Mouse (Mus musculus) left cerebral cortex, postnatal 25 days (tissue): ENCODE data around the gene Pramef12. TPM values are rescaled to one million over a fixed set of nuclear protein-coding genes. Genes with fewer than 3 reads are reported as not detected.
"Not testable (repeated sequence)": the region's sequence is repeated elsewhere in the genome, so short reads cannot be mapped to it uniquely, and the experiment has no call there.

Experiments
- DNase-seq, 2 experiments: peaks; one replicate each; pipeline ENCODE4 v3.0.0; 2022; ENCODE audit warnings: low spot score in 2 of 2, mixed read lengths in 1 of 2
- intact Hi-C: fragments of 180-260 bp; cut with DNase I; formaldehyde crosslinking; loops from one replicate; pipeline ENCODE4 v1.15.1; 2025
- total RNA-seq, 2 experiments: library from RNA; stranded (reverse); gene quantifications; 2 replicates each; pipeline ENCODE4 v1.2.3; 2021

Pramef12 gene
- total RNA-seq, result not detected

DNA sequence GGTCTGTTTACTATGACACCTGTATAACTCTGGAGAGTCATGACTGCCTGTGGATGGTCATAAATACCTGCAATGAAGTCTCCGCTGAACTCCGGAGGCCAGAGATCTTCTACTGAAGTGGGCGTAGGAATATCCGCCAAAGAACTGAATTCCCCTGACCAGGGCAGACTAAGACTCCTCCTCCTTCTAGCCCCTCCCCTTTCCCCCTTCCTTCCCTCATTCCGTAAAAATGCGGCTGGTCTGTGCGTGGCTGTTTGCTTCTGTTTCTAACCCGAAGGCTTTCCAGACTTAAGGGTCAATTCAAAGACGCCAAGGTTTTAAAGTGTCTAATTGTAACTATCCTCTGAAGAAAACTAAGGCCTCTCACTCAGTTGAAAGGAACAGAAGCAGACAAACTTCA is at the start of gene Pramef12:
TSS of gene Pramef12 (minus strand) at position 175 of the 400 bp plus-strand sequence.
- intact Hi-C loops, result no loop called here
- no peak for DNase-seq

DNA sequence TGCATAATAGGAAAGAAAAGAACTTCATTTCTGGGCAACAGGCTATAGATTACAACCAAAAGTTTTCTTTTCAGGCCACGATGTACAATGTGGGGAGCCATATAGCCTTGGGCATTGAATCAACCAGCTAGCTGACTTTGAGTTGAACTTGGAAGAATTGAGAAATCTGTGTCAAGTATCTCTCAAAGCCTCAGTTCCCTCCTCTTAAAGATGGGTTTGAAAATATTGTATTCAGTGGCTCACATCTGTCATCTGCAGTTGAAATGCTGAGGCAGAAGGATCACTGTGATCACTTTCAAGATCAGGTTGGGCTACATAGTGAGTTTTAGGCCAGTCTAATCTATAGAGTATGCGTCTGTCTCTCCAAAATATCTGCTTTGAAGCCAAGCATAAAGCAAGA is 45.0 kb upstream of the Pramef12 start, which contains the start of gene Gm9944:
TSS of gene Gm9944 (minus strand) at position 101 of the 400 bp plus-strand sequence.
- intact Hi-C loops, result no loop called here
- DNase-seq, result no peak

DNA sequence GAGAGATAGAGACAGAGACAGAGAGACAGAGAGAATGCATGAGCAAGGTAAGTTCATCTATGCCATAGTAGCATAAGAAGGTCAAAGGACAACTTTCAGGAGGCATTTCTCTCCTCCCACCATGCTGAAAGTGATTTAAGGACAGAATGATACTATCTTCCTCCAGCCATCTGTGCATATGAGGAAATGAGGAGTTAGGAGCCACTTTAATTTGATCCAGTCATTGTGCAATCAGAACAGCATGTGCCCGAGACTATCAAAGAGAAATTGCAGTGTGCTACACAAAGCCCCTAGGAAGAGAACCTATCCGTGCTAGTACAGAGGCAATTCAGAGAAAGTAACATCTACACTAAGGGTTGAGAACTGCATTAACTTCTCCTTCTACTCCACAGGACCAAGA is 40.3 kb upstream of the Pramef12 start:
- intact Hi-C loops, result no loop called here
- no peak for DNase-seq

DNA sequence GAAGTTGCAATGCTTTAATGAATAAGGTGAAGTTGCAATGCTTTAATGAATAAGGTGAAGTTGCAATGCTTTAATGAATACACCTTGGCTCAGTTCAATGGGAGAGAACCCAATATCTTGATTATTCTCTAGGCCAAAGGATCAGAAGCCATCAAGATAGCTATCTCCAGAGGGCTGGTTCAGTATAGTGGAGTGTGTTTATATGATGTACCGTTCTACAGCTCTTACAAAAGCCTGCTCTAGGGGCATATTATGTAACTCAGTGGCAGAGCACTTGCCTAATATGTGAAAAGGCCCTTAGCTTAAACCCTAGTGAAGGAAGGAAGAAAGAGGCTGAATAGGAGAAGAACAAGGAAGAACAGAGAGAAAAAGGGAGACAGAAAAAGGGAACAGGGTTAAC is 33.3 kb upstream of the Pramef12 start:
- intact Hi-C loops, result no loop called here
- no peak for DNase-seq

DNA sequence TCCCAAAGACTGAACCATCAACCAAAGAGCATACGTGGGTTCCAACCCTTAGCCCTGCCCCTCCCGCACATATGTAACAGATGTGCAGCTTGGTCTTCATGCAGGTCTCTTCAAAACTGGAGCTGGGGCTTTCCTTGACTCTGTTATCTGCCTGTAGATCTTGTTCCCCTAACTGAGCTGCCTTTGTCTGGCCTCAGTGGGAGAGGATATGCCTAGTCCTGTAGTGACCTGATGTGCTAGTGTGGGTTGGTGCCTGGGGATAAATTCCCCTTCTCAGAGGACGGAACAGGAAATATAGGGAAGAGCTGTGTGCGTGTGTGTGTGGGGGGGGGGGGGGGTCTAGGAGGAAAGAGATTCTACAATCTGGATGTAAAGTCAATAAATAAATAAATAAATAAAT is 32.8 kb upstream of the Pramef12 start:
- DNase-seq, result no peak
- intact Hi-C loops, result no loop called here

DNA sequence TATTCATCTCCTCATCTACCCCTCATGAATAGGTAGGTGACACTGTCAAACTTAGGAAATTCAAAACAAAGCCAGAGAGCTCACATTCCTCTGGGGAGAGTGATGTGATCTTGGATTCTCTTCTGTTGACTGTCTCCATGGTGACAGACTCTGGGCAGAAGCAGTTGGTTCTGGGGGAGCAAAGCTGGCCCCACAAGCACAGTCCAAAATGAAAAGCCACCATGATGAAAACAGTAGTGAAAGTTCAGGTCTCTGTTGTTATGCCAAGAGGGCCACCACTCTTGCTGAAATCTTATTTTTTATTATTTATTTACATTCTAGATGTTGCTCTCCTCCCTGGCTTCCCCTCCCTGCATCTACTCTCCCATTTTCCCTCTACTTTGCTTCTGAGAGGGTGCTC is 30.4 kb upstream of the Pramef12 start, which contains the start of gene 1700012P22Rik:
TSS of gene 1700012P22Rik (minus strand) at position 101 of the 400 bp plus-strand sequence.
- intact Hi-C loops, result no loop called here
- DNase-seq, result no peak

DNA sequence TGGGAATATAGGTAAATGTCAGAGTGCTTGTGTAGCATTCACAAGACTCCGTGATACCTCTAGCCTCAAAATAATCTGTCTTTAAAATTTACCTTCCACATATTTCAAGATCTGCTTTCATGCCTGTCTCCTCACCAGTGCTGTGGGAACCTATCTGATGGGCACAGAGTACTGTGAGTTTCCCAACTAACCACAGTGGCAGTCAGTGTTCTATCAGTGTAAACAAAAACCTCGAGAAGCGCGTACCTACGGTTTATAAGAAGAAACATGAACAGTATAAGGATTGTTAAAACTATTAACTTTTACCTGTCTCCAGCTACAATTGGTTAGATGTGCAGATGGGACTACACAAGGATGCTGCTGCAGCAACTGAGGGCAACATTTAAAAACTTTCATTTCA is 25.0 kb upstream of the Pramef12 start:
- intact Hi-C loops, result no loop called here
- no peak for DNase-seq

DNA sequence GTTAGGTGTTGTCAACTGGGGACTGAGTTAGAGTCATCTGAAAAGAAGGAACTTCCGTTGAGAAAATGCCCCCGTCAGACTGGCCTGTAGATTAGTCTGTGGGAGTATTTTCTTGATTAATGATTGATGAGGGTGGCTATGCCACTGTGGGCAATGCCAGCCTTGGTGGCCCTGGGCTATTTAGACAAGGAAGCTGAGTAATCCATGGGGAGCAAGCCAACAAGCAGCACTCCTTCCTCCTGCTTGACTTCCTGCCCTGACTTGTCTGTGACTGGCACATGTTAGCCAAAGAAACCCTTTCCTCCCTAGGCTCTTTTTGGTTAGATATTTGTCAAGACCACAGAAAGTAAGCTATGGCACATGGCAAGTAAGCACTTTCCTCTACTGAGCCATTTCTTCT is 22.5 kb upstream of the Pramef12 start:
- no peak for DNase-seq
- intact Hi-C loops, result no loop called here

DNA sequence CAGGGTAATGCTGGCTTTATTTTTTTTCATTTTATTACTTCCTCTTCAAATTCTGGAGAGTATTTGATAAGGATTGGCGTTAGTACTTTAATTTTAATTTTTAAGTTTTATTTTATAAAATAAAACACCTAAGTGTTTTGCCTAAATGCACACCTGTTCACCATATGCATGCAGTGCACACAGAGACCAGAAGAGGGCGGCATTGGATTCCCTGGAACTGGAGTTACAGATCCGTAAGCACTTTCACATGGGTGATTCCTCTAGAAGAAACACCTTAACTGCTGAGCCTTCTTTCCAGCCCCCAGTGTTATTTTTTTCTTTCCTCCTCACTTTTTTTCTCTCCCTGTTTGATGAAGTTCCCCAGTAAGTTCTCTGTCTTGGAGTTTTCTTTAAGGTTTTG is 20.6 kb upstream of the Pramef12 start:
- intact Hi-C loops, result no loop called here
- DNase-seq, result no peak

DNA sequence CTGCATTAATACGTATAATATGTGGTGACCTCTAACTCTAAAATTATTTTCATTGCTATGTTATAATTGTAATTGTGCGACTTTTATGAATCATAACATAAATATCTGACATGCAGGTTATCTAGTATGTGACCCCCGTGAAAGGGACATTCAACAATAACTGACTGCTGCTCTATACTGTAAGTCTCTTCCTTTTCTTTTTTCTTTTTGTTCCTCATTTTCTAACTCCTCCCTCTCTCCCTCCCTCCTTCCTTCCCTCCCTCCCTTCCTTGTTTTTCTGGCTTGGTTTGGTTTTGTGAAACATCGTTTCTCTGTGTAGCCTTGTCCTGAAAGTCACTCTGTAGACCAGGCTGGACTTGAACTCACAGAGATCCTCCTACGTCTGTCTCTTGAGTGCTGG is 16.3 kb upstream of the Pramef12 start:
- intact Hi-C loops, result no loop called here
- DNase-seq, result no peak

DNA sequence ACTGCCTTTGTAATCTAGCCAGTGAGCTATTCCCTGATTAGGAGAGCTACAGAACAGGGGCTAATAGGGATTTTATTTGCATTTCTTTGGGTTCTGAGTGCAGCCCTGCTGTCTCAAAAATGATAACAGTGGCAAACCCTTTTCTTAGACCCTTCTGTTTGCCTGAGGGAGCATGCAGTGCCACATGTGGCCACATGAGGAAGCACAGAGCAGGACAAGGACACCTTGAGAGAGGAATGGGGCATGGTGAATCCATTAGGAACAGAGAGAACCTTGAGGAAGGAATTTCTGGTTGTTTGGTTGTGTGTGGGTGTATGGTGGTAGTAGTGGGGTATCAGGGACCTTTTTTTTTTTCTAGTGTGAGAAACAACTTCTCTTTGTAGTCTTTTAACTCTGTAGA is 12.4 kb upstream of the Pramef12 start:
- DNase-seq, result no peak
- intact Hi-C loops, result no loop called here

DNA sequence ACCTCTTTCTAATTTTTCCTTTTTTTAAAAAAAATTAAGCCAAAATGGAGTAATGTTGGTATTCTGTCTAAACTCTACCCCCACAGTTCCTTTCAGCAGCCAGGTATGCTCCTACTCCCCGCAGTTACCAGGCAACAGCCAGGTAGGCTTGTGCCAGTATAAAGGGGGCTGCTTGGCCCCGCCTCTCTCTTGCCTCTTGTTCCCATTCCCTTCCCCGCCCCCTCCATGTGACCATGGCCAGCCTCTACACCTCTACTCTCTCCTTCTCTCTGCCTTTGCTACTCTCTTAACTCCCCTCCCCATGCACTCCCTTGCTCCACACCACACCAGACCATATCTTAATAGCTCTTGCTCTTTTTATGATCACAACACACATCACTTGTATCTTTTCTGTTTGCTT is 2.0 kb downstream of the Pramef12 start:
- intact Hi-C loops, result no loop called here
- DNase-seq, result no peak

DNA sequence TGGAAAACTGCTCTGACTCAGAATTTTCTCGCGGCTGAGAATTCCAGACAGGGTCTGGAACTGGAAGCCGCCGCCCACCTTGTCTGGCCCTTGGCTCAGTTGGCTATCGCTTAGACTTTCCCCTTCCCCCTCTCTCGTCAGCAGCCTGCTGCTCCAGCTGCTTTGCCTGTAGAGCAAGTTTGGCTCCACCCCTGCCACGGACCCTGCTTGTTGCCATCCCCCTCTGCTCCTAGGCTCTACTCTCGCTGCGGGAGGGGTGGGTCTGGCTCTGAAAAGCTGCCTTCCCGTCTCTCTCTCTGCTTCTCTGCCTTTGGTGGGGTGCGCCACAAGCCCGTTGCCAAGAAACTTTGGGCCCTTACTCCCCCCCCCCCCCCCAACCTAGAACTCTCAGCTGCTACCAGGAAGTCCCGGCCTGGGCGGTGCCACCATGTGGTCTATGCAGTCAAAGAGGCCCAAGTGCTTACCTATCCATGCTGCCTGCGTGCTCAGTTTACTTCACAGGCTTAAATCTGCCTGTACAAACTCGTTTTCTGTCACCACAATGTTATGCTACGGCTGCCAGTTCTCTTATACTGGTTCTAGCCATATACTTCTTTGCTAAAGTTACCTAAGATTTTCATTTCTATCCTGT is 3.7 kb downstream of the Pramef12 start:
- intact Hi-C loops, result no loop called here
- DNase-seq, result no peak

DNA sequence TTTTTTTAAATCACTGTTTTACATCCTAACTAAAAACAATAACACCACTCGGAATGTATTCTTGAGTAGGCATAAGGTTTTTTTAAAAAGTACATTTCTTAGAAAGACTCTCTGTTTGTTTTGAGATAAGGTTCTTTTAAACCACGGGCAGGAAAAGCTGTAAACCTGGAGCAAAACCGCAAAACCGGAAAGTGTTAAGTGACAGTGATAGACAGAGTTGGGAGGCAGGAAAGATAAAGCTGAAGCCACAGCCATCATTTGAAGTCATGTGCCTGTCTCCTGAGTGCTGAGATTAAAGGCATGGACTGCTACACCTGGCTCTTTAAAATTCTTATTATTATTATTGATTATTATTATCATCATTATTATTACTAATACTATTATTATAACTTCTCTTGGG is 5.6 kb downstream of the Pramef12 start:
- DNase-seq, result no peak
- intact Hi-C loops, result no loop called here

DNA sequence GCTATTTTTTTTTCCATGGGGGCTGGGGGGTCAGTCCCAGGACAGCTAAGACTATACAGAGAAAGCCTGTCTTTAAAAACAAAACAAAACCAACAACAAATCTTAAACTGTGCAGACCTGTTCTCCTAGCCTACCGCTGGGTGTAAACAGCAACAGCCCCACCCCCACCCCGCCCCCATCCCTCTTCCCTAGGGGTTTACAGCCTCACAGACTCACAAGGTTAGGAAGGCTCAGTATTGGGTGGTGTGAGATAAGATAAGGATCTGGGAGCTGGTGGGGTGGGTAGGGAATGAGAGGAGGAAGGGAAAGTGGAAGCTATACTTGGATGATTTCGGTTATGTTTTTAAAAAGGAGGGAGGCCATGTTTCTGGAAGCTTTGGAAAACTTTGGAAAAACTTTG is 11.9 kb downstream of the Pramef12 start:
- intact Hi-C loops, result no loop called here
- no peak for DNase-seq

DNA sequence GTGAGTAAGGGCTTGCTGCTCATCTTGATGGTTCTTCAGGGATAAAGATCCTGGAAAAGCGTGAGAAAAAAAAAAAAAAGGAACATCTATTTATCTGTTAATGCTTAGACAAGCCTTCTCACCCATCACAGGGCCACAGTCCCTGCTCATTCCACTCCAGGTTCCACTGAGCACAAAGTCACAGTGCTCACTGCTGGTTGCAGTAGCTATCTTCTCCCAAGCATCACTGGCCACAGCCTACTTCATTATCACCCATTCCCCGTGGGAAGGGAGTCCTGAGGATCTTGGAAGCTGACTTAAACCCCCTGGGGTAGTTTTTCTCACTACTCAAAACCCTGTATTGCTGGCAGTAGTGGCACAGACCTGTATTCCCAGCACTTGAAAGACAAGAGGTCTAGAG is 30.4 kb downstream of the Pramef12 start, which contains the start of gene Pramef20:
TSS of gene Pramef20 (minus strand) at position 23 of the 400 bp plus-strand sequence.
- intact Hi-C loops, result no loop called here
- DNase-seq, result no peak

DNA sequence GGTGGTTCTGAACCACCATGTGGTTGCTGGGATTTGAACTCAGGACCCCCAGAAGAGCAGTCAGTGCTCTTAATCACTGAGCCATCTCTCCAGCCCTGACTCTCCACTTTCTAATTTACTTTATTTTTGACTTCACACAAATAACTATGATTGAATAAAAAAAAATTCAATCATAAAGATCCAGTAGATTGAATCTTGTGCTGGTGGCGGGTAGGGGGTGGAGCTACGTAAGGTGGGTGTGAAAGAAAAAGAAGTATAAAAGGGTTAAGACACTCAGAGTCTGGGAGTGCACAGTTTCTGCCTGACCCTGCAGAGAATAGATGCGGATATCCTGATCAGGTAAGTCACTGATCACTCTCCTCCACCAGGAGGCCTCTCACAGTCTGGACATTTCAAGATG is 50.6 kb downstream of the Pramef12 start, which contains the start of gene Gm13119:
TSS of gene Gm13119 (plus strand) at position 301 of the 400 bp plus-strand sequence.
- DNase-seq, intact Hi-C loops: not testable (repeated sequence)

Other genes with a start within 250 kb of the Pramef12 start
- gene Oog3, start 245.8 kb downstream of the Pramef12 start, total RNA-seq, result not detected
- gene Oog2, start 217.7 kb downstream of the Pramef12 start, total RNA-seq, result not detected
- gene C87977, start 195.1 kb downstream of the Pramef12 start, total RNA-seq, result not detected
- not detected for gene Pramel5, start 128.0 kb downstream of the Pramef12 start, total RNA-seq
- not detected for gene Gm13128, start 78.2 kb downstream of the Pramef12 start, total RNA-seq
- not detected for gene Gm13119, start 50.5 kb downstream of the Pramef12 start, total RNA-seq
- not detected for gene Pramef20, start 30.5 kb downstream of the Pramef12 start, total RNA-seq
- not detected for gene 1700012P22Rik, start 30.3 kb upstream of the Pramef12 start, total RNA-seq
- gene Gm9944, start 44.9 kb upstream of the Pramef12 start, total RNA-seq, result not detected
- not detected for gene Aadacl3, start 55.3 kb upstream of the Pramef12 start, total RNA-seq
- not detected for gene 9430007A20Rik, start 111.4 kb upstream of the Pramef12 start, total RNA-seq
- not detected for gene Gm13124, start 156.7 kb upstream of the Pramef12 start, total RNA-seq
- not detected for gene Aadacl4, start 205.2 kb upstream of the Pramef12 start, total RNA-seq